Mouse (Mus musculus) colon, adult 2 months (tissue): ENCODE data around the gene Olfr412. TPM values are rescaled to one million over a fixed set of nuclear protein-coding genes. Genes with fewer than 3 reads are reported as not detected.

Source experiments
- polyA plus RNA-seq: library from polyadenylated mRNA; depleted of rRNA; stranded (reverse); fragments of >200 nt; gene quantifications from 2 replicates; pipeline ENCODE4 v1.2.3, GENCODE M21; 2012; rRNA removed

Gene Olfr412
- not detected in 2 replicates for polyA plus RNA-seq

GRCm38 (mm10) chr11:74361769-74362168 is at the start of gene Olfr412:
Gene Olfr412 (plus strand): TSS chr11:74362069.

GRCm38 (mm10) chr11:74337931-74338330 is 23.9 kb upstream of the Olfr412 start, which contains the start of gene Olfr410:
Gene Olfr410 (minus strand): TSS chr11:74338031.

GRCm38 (mm10) chr11:74352550-74352949 is 9.3 kb upstream of the Olfr412 start, which contains the start of gene Olfr411:
Gene Olfr411 (minus strand): TSS chr11:74352650.

Other genes with a start within 250 kb of the Olfr412 start
- gene Olfr401, start 248.4 kb upstream of the Olfr412 start, polyA plus RNA-seq, result not detected in 2 replicates
- gene Olfr402, start 208.5 kb upstream of the Olfr412 start, polyA plus RNA-seq, result not detected in 2 replicates
- gene Olfr403, start 175.8 kb upstream of the Olfr412 start, polyA plus RNA-seq, result not detected in 2 replicates
- not detected in 2 replicates for gene Olfr43, start 150.7 kb upstream of the Olfr412 start, polyA plus RNA-seq
- gene Olfr406, start 102.3 kb upstream of the Olfr412 start, polyA plus RNA-seq, result not detected in 2 replicates
- gene Olfr59, start 78.3 kb upstream of the Olfr412 start, polyA plus RNA-seq, result not detected in 2 replicates
- not detected in 2 replicates for gene Olfr410, start 24.0 kb upstream of the Olfr412 start, polyA plus RNA-seq
- gene Olfr411, start 9.4 kb upstream of the Olfr412 start, polyA plus RNA-seq, result 0.10 TPM in 2 replicates
- gene Rap1gap2, start 248.8 kb downstream of the Olfr412 start, polyA plus RNA-seq, result 53.4 and 60.5 TPM in 2 replicates